22 mouse cellular contexts compared by ENCODE assay signal in the genomic region with DNA sequence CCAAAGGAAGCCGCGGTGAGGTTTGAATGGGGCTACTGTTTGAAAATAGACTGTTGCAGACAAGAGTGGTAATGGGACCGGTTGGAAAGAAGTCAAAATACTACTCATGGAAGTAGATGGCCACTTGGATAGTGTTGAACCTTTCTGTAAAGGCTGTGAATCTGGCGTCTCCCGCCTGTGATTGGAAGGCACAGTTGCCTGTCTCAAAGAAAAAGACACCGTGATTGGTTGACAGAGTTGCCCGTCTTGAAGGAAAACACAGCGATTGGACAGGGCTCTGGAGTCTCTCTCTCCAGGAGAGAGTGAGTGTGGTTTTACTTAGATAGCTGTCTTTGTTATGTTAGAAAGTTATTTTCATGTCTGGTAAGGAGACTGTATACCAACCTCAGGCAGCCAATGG. TPM values are rescaled to one million over a fixed set of nuclear protein-coding genes. Genes with fewer than 3 reads are reported as not detected.
DNase-seq lines count a peak whose midpoint lies in the region; ATAC-seq and TF ChIP-seq lines count a peak whose summit lies in the region.
"Had no signal": no experiment of that assay in that cellular context is flagged by ENCODE, and none has a peak within 500 bp of the region (broad histone marks: within the 10 kb centered on the region; RNA-seq: fewer than 3 reads in every experiment).

No protein-coding gene starts in this region.

- H3K27ac ChIP-seq in hindbrain, postnatal 0 days: no peak overlapping the region
- H3K27ac ChIP-seq in hindbrain, embryonic 13.5 days: no peak overlapping the region
- H3K27ac ChIP-seq in lung, embryonic 16.5 days (ENCODE audit: low read length): no peak overlapping the region
- H3K27ac ChIP-seq: heart, embryonic 15.5 days; intestine, embryonic 15.5 days; liver, embryonic 13.5 days had no signal

- H3K9me3 ChIP-seq in hindbrain, postnatal 0 days (ENCODE audit: low read length): no peaks in the 10 kb centered on the region
- H3K9me3 ChIP-seq in hindbrain, embryonic 13.5 days: peaks cover 4% of the 10 kb centered on the region; the same call in 1 of the 2 replicates
- no peaks in the 10 kb centered on the region for H3K9me3 ChIP-seq in lung, embryonic 16.5 days (ENCODE audit: control insufficient read depth, low read length)
- H3K9me3 ChIP-seq: heart, embryonic 15.5 days; intestine, embryonic 15.5 days had no signal

- H3K4me1 ChIP-seq in hindbrain, postnatal 0 days (ENCODE audit: insufficient read depth, low read length): no peaks in the 10 kb centered on the region
- H3K4me1 ChIP-seq in hindbrain, embryonic 13.5 days (replicated peaks): no peaks in the 10 kb centered on the region
- peaks cover 1% of the 10 kb centered on the region; the same call in 1 of the 2 replicates for H3K4me1 ChIP-seq in lung, embryonic 16.5 days (replicated peaks; ENCODE audit: control insufficient read depth, insufficient read depth, low read length)
- H3K4me1 ChIP-seq: heart, embryonic 15.5 days; intestine, embryonic 15.5 days; liver, embryonic 13.5 days had no signal

- H3K27me3 ChIP-seq in hindbrain, postnatal 0 days (ENCODE audit: insufficient read depth, low read length): no peaks in the 10 kb centered on the region
- H3K27me3 ChIP-seq in hindbrain, embryonic 13.5 days: 0 out of 2 replicates have a peak, but pooled peaks cover 3% of the 10 kb centered on the region
- H3K27me3 ChIP-seq in lung, embryonic 16.5 days (ENCODE audit: control insufficient read depth, insufficient read depth, low read depth, low read length): no peaks in the 10 kb centered on the region
- H3K27me3 ChIP-seq: heart, embryonic 15.5 days; intestine, embryonic 15.5 days; liver, embryonic 13.5 days had no signal

- TF ChIP-seq CTCF in hindbrain, postnatal 0 days (IDR thresholded peaks at IDR 0.05; ENCODE audit: low read depth): no peak

- H3K36me3 ChIP-seq in hindbrain, postnatal 0 days (ENCODE audit: insufficient read depth, low read length): no peaks in the 10 kb centered on the region
- H3K36me3 ChIP-seq in hindbrain, embryonic 13.5 days: no peaks in the 10 kb centered on the region
- no peaks in the 10 kb centered on the region for H3K36me3 ChIP-seq in lung, embryonic 16.5 days (ENCODE audit: control insufficient read depth, insufficient read depth, low read length)
- H3K36me3 ChIP-seq: heart, embryonic 15.5 days; intestine, embryonic 15.5 days; liver, embryonic 13.5 days had no signal

- H3K4me3 ChIP-seq in hindbrain, postnatal 0 days (ENCODE audit: low read length): no peak overlapping the region
- no peak overlapping the region for H3K4me3 ChIP-seq in hindbrain, embryonic 13.5 days
- H3K4me3 ChIP-seq in lung, embryonic 16.5 days (ENCODE audit: low read length): no peak overlapping the region
- H3K4me3 ChIP-seq: erythroblast, embryonic 14.5 days; heart, embryonic 15.5 days; intestine, embryonic 15.5 days; liver, embryonic 13.5 days had no signal

- no peak overlapping the region for H3K9ac ChIP-seq in hindbrain, postnatal 0 days (replicated peaks; ENCODE audit: low read length)
- no peak overlapping the region for H3K9ac ChIP-seq in hindbrain, embryonic 13.5 days
- H3K9ac ChIP-seq in lung, embryonic 16.5 days (ENCODE audit: low read length): no peak overlapping the region
- H3K9ac ChIP-seq: heart, embryonic 15.5 days; intestine, embryonic 15.5 days; liver, embryonic 13.5 days had no signal

- H3K4me2 ChIP-seq in hindbrain, postnatal 0 days (ENCODE audit: low read depth, low read length): no peak overlapping the region
- H3K4me2 ChIP-seq in hindbrain, embryonic 13.5 days: no peak overlapping the region
- peak overlapping the region; percentile 15; the same call in 1 of the 2 replicates for H3K4me2 ChIP-seq in lung, embryonic 16.5 days (ENCODE audit: low read depth, low read length)
- H3K4me2 ChIP-seq: heart, embryonic 15.5 days; intestine, embryonic 15.5 days; liver, embryonic 13.5 days had no signal

- 78% methylated on average over 8 of the region's 8 CpGs for WGBS in hindbrain, postnatal 0 days
- WGBS in hindbrain, embryonic 13.5 days: 78% methylated on average over 8 of the region's 8 CpGs
- 63% methylated on average over 8 of the region's 8 CpGs for WGBS in lung, embryonic 16.5 days

- no peak for ATAC-seq in hindbrain, postnatal 0 days
- ATAC-seq in hindbrain, embryonic 13.5 days (ENCODE audit: low FRiP score): no peak
- no peak; the same call in 1 of the 2 replicates for ATAC-seq in lung, embryonic 16.5 days (ENCODE audit: low read depth)
- ATAC-seq: forebrain, embryonic 16.5 days; intestine, embryonic 15.5 days had no signal

- intact Hi-C loops in heart, postnatal 25 days (cut with DNase I): no loop called here

- peak; percentile 22 for DNase-seq in hindbrain, postnatal 0 days (ENCODE audit: low spot score)
- DNase-seq in testis, postnatal 14 days (ENCODE audit: low spot score): peak; percentile 85
- no peak for DNase-seq in testis, postnatal 10 days (ENCODE audit: low spot score)
- DNase-seq in heart, postnatal 25 days (ENCODE audit: low spot score): no peak
- DNase-seq in ovary, adult 18-20 months (ENCODE audit: low spot score): no peak
- no peak for DNase-seq in frontal cortex, postnatal 25 days (ENCODE audit: low spot score in 2 of 2)
- DNase-seq: adrenal gland, postnatal 25 days; B cell, adult 2 months; cerebellum, adult 18-20 months; cerebellum, postnatal 36 days; gastrocnemius, postnatal 10 days; heart, adult 18-20 months; liver, embryonic 13.5 days; midbrain, embryonic 14.5 days; right cerebral cortex, postnatal 4 days had no signal

RNA-seq across cellular contexts. Expression of a gene that starts 18.5 kb away (rescaled TPM):
- 0.68 and 1.5 TPM in 2 replicates for total RNA-seq in hindbrain, postnatal 0 days (2014; rRNA removed)
- polyA plus RNA-seq in hindbrain, postnatal 0 days (2015; fragmentation: Nextera tagmentation; extraction: Ambion mirVana): 0.24 TPM in 2 replicates
- polyA plus RNA-seq in hindbrain, embryonic 13.5 days (2015; fragmentation: Nextera tagmentation; extraction: Ambion mirVana): 0.25 and 0.32 TPM in 2 replicates
- polyA plus RNA-seq in lung, embryonic 16.5 days (2015; fragmentation: Nextera tagmentation; extraction: Ambion mirVana): 0.67 and 0.80 TPM in 2 replicates
- 100 to 1,000 TPM; 141 to 144 TPM for total RNA-seq in heart, postnatal 25 days (2021)
- total RNA-seq: megakaryocyte progenitor cell, adult 5-6 weeks had no signal
- polyA plus RNA-seq: erythroblast, embryonic 14.5 days had no signal

Comparison
In these comparisons a context has a peak if more than half of its experiments do, and no peak if none do; other contexts are left out.
1. DNase-seq: peak in hindbrain, postnatal 0 days (single experiment) and testis, postnatal 14 days (single experiment); none in testis, postnatal 10 days (single experiment), heart, postnatal 25 days (single experiment), ovary, adult 18-20 months (single experiment) and frontal cortex, postnatal 25 days (0 of 2).